ENCODE assay signal across 13 mouse cellular contexts in the genomic region with DNA sequence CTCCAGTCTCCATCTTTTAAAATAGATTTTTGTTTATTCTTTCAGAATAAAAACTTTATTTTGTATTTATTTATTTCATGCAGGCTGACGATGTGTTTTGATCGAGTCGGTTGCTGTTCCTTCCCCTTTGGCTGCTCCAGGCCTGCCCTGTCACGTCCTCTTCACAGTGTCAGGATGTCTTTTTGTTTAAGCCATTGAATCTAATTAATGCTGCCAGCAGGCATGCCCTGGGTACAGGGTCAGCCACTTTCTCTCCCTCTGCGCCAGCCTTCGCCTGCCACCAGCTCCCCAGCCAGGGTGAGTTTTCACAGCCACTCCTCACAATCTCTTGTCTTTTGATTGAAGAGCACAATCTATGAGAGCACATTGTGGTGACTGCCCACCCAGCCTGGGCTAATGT.
"Had no signal": no experiment of that assay in that cellular context is flagged by ENCODE, and none has a peak within 500 bp of the region (broad histone marks: within the 10 kb centered on the region; RNA-seq: fewer than 3 reads in every experiment).

No protein-coding gene starts in this region.

- H3K9ac ChIP-seq: kidney, embryonic 15.5 days; liver, embryonic 15.5 days; midbrain, embryonic 12.5 days; neural tube, embryonic 12.5 days had no signal

- H3K36me3 ChIP-seq: kidney, embryonic 15.5 days; limb, embryonic 10.5 days; midbrain, embryonic 12.5 days; neural tube, embryonic 12.5 days had no signal

- H3K4me3 ChIP-seq: kidney, embryonic 15.5 days; left cerebral cortex, adult 2 months; limb, embryonic 10.5 days; liver, embryonic 15.5 days; megakaryocyte, embryonic 14.5 days; midbrain, embryonic 12.5 days; neural tube, embryonic 12.5 days had no signal

- H3K27ac ChIP-seq: kidney, embryonic 15.5 days; left cerebral cortex, adult 2 months; limb, embryonic 10.5 days; liver, embryonic 15.5 days; macrophage; midbrain, embryonic 12.5 days; neural tube, embryonic 12.5 days had no signal

- H3K27me3 ChIP-seq: liver, embryonic 15.5 days; megakaryocyte, embryonic 14.5 days; midbrain, embryonic 12.5 days; neural tube, embryonic 12.5 days had no signal

- DNase-seq: kidney, adult 2 months; kidney, postnatal 14 days; right cerebral cortex, postnatal 14 days; thymus, postnatal 36 days had no signal

- H3K4me2 ChIP-seq: kidney, embryonic 15.5 days; liver, embryonic 11.5 days; liver, embryonic 15.5 days; midbrain, embryonic 12.5 days; neural tube, embryonic 12.5 days had no signal

- H3K9me3 ChIP-seq: kidney, embryonic 15.5 days; limb, embryonic 10.5 days; liver, embryonic 15.5 days; midbrain, embryonic 12.5 days; neural tube, embryonic 12.5 days had no signal

- H3K4me1 ChIP-seq: liver, embryonic 15.5 days; megakaryocyte, embryonic 14.5 days; neural tube, embryonic 12.5 days had no signal
